Mouse (Mus musculus) embryonic facial prominence, embryonic 14.5 days (tissue): ENCODE results near the gene Bcat1. TPM values are rescaled to one million over a fixed set of nuclear protein-coding genes. Genes with fewer than 3 reads are reported as not detected.

Experiments used
- ATAC-seq: fragments of 200-750 bp; cut with Nextera tagmentation; 2 replicates; pipeline ENCODE4 v1.8.0; 2017; ENCODE audit warnings: low read depth, moderate number of reproducible peaks, moderate TSS enrichment
- DNase-seq: peaks from one replicate; pipeline ENCODE4 v3.0.0-alpha.2; 2015; ENCODE audit warnings: low spot score
- H3K27ac ChIP-seq: fragments of 300-500 bp; sonication (generic); replicated peaks from 2 replicates; pipeline ENCODE4 v1.5.1; 2014; ENCODE audit warnings: low read depth, mild to moderate bottlenecking, low read length, moderate library complexity
- H3K27me3 ChIP-seq: fragments of 300-500 bp; sonication (generic); replicated peaks from 2 replicates; pipeline ENCODE4 v1.6.1; 2014; ENCODE audit warnings: low read length; ENCODE audit not compliant: control insufficient read depth, insufficient read depth
- H3K36me3 ChIP-seq: fragments of 300-500 bp; sonication (generic); 2 replicates; pipeline ENCODE4 v1.6.1; 2014; ENCODE audit warnings: low read length, mixed read lengths; ENCODE audit not compliant: control insufficient read depth, insufficient read depth
- H3K4me1 ChIP-seq: fragments of 300-500 bp; sonication (generic); 2 replicates; pipeline ENCODE4 v1.6.1; 2014; ENCODE audit warnings: antibody characterized with exemption, low read length; ENCODE audit not compliant: control insufficient read depth, insufficient read depth
- H3K4me2 ChIP-seq: fragments of 300-500 bp; sonication (generic); 2 replicates; pipeline ENCODE4 v1.6.1; 2014; ENCODE audit warnings: low read depth, mild to moderate bottlenecking, low read length, moderate library complexity, mixed read lengths
- H3K4me3 ChIP-seq: fragments of 300-500 bp; sonication (generic); 2 replicates; pipeline ENCODE4 v1.5.1; 2014; ENCODE audit warnings: low read depth, mild to moderate bottlenecking, low read length
- H3K9ac ChIP-seq: fragments of 300-500 bp; sonication (generic); 2 replicates; pipeline ENCODE4 v1.6.1; 2014; ENCODE audit warnings: low read depth, mild to moderate bottlenecking, low read length, moderate library complexity, mixed read lengths
- H3K9me3 ChIP-seq: fragments of 300-500 bp; sonication (generic); 2 replicates; pipeline ENCODE4 v1.6.1; 2016; ENCODE audit warnings: low read length; ENCODE audit not compliant: control insufficient read depth
- WGBS: fragments of 180-500 bp; shearing (Covaris S2); extraction: QIAGEN DNeasy Blood & Tissue Kit; methylation state at CpG from one replicate; pipeline ENCODE4 v1.1.7; 2014; 5-methylcytosine and 5-hydroxymethylcytosine counted together
- polyA plus RNA-seq: library from polyadenylated mRNA; unstranded; fragments of >200 nt; fragmentation: Nextera tagmentation; extraction: Ambion mirVana; gene quantifications from 2 replicates; pipeline ENCODE4 v1.2.1, GENCODE M21; 2014

Bcat1 gene
- 34.7 and 36.0 TPM in 2 replicates for polyA plus RNA-seq

- Histone ChIP-seq H3K4me1 (0 out of 2 replicates have a peak, but pooled peaks cover 3% of the 10 kb centered on the region), H3K4me2 (peak within 1 kb of the TSS; percentile 94), H3K27me3 (no peaks in the 10 kb centered on the region; the same call in 1 of the 2 replicates), H3K9me3 (no peaks in the 10 kb centered on the region), H3K36me3 (no peaks in the 10 kb centered on the region), H3K9ac (peak within 1 kb of the TSS; percentile 49), H3K4me3 (peak within 1 kb of the TSS; percentile 46), H3K27ac (no peak within 1 kb of the TSS)
- ATAC-seq (peak; percentile 84), DNase-seq (peak; percentile 55)
- WGBS, result 0% methylated on average over 38 of the region's 39 CpGs
Observed at GRCm38 (mm10) chr6:145075548-145076224, at the start of gene Bcat1. Gene Bcat1 (minus strand): TSS chr6:145076184.

GRCm38 (mm10) chr6:145125591-145126113 lies 49.7 kb upstream of the Bcat1 start:
- 0 out of 2 replicates have a peak, but pooled peaks have one; percentile 26 for ATAC-seq
- Histone ChIP-seq H3K9me3 (0 out of 2 replicates have a peak, but pooled peaks cover 3% of the 10 kb centered on the region), H3K27ac (no peak overlapping the region), H3K4me2 (no peak overlapping the region), H3K27me3 (no peaks in the 10 kb centered on the region), H3K4me3 (no peak overlapping the region), H3K36me3 (no peaks in the 10 kb centered on the region), H3K9ac (no peak overlapping the region), H3K4me1 (peaks cover 3% of the 10 kb centered on the region; the same call in 1 of the 2 replicates)
- WGBS, result 49% methylated on average over 7 of the region's 7 CpGs
- DNase-seq, result no peak

GRCm38 (mm10) chr6:145124621-145125020 lies 48.6 kb upstream of the Bcat1 start:
- WGBS, result 73% methylated on average over 1 of the region's 1 CpGs
- H3K27me3 ChIP-seq, result no peaks in the 10 kb centered on the region
- DNase-seq, result no peak
- H3K4me2 ChIP-seq, result no peak overlapping the region
- H3K27ac ChIP-seq, result no peak overlapping the region
- H3K4me1 ChIP-seq, result peaks cover 3% of the 10 kb centered on the region; the same call in 1 of the 2 replicates
- no peak overlapping the region for H3K4me3 ChIP-seq
- H3K36me3 ChIP-seq, result no peaks in the 10 kb centered on the region
- no peak overlapping the region for H3K9ac ChIP-seq
- 0 out of 2 replicates have a peak, but pooled peaks cover 3% of the 10 kb centered on the region for H3K9me3 ChIP-seq
- ATAC-seq, result no peak

- 72% methylated on average over 11 of the region's 11 CpGs for WGBS
- no peak for ATAC-seq
- Histone ChIP-seq H3K27me3 (no peaks in the 10 kb centered on the region), H3K4me1 (peaks cover 3% of the 10 kb centered on the region; the same call in 1 of the 2 replicates), H3K36me3 (no peaks in the 10 kb centered on the region), H3K4me3 (no peak overlapping the region), H3K9ac (no peak overlapping the region), H3K4me2 (no peak overlapping the region), H3K27ac (no peak overlapping the region), H3K9me3 (0 out of 2 replicates have a peak, but pooled peaks cover 3% of the 10 kb centered on the region)
- DNase-seq, result no peak
Observed at GRCm38 (mm10) chr6:145123136-145124060, 47.4 kb upstream of the Bcat1 start.

GRCm38 (mm10) chr6:145122423-145123059 lies 46.6 kb upstream of the Bcat1 start:
- H3K4me2 ChIP-seq, result no peak overlapping the region
- no peak overlapping the region for H3K9ac ChIP-seq
- no peak overlapping the region for H3K27ac ChIP-seq
- no peaks in the 10 kb centered on the region for H3K36me3 ChIP-seq
- H3K9me3 ChIP-seq, result 0 out of 2 replicates have a peak, but pooled peaks cover under 1% of the 10 kb centered on the region
- no peak for ATAC-seq
- 36% methylated on average over 8 of the region's 8 CpGs for WGBS
- peaks cover 3% of the 10 kb centered on the region; the same call in 1 of the 2 replicates for H3K4me1 ChIP-seq
- no peak overlapping the region for H3K4me3 ChIP-seq
- H3K27me3 ChIP-seq, result no peaks in the 10 kb centered on the region
- peak; percentile 49 for DNase-seq

GRCm38 (mm10) chr6:145121590-145122420 lies 45.8 kb upstream of the Bcat1 start:
- H3K27me3 ChIP-seq, result no peaks in the 10 kb centered on the region
- peaks cover 3% of the 10 kb centered on the region; the same call in 1 of the 2 replicates for H3K4me1 ChIP-seq
- no peak overlapping the region for H3K9ac ChIP-seq
- H3K4me3 ChIP-seq, result no peak overlapping the region
- DNase-seq (no peak), ATAC-seq (no peak)
- H3K4me2 ChIP-seq, result no peak overlapping the region
- no peaks in the 10 kb centered on the region for H3K36me3 ChIP-seq
- no peaks in the 10 kb centered on the region for H3K9me3 ChIP-seq
- WGBS, result 44% methylated on average over 21 of the region's 21 CpGs
- peak overlapping the region; percentile 39; the same call in 1 of the 2 replicates for H3K27ac ChIP-seq

GRCm38 (mm10) chr6:145120787-145121589 lies 45.0 kb upstream of the Bcat1 start:
- H3K27ac ChIP-seq, result peak overlapping the region; percentile 39; the same call in 1 of the 2 replicates
- DNase-seq, result no peak
- H3K4me3 ChIP-seq, result no peak overlapping the region
- WGBS, result 35% methylated on average over 18 of the region's 18 CpGs
- no peaks in the 10 kb centered on the region for H3K27me3 ChIP-seq
- 0 out of 2 replicates have a peak overlapping the region, but pooled peaks have one; percentile 23 for H3K4me2 ChIP-seq
- H3K4me1 ChIP-seq, result peaks cover 3% of the 10 kb centered on the region; the same call in 1 of the 2 replicates
- no peaks in the 10 kb centered on the region for H3K36me3 ChIP-seq
- ATAC-seq, result no peak
- no peaks in the 10 kb centered on the region for H3K9me3 ChIP-seq
- no peak overlapping the region for H3K9ac ChIP-seq
